Mouse (Mus musculus): ENCODE results near the gene Luzp1.
A peak's percentile ranks its signal among the peaks of the same experiment; 100 is the strongest.

The Luzp1 gene

DNA sequence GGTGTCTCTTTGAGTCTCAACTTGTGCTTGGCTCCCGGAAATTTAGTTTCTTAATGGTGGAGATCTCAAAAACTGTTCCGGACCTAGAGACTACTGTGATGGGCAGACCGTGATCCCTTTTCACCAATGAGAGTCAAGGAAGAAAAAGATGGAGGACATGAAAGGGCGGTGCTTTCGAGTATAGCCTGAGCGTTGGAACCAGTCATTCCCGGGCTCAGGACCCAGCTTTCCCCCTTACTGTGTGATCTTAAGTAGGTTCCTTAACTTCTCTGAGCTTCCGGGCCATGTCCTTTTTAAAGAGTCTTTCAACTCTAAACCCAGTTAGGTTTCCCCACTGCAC, 6.8 kb upstream of the Luzp1 start:
- peak; percentile 38 to 62 for DNase-seq

DNA sequence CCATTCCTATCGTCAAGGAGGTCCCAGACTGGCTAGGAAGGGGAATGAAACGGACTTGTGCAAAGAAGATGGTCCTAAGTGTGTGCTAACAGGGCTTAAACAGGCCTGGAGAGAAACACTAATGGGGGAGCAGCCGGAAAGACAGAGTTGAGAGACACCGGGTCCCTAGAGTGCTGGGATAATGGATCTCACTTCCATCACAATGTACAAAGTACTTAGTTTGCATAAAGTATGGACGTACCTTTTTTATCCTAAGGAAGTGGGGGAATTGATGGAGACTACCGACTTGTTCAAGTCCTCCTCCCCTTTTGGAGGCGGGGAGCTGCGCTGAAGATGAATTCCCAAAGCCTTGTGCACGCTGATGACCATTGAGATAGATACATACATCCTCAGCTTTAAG, 6.1 kb upstream of the Luzp1 start:
- no peak for DNase-seq

DNA sequence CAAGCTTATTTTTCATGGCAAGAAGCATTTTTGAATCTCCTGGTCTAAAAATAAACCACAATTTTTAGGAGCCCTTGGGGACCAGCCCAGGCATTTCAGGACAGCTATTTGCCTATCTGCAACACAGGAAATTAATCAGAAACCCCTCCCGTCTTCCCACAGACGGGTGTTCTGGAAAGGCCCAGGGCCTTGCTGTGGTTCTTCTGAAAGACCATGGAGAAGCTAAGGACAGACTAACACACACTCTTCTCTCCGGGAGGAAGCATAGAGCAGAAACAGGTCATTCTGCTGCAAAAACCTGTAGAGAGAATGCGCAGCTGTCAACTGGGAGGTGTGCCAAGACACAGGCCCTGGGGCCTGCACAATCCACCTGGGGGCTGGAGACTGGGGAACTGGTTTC, 3.3 kb upstream of the Luzp1 start:
- DNase-seq: peak; percentile 84 to 87

DNA sequence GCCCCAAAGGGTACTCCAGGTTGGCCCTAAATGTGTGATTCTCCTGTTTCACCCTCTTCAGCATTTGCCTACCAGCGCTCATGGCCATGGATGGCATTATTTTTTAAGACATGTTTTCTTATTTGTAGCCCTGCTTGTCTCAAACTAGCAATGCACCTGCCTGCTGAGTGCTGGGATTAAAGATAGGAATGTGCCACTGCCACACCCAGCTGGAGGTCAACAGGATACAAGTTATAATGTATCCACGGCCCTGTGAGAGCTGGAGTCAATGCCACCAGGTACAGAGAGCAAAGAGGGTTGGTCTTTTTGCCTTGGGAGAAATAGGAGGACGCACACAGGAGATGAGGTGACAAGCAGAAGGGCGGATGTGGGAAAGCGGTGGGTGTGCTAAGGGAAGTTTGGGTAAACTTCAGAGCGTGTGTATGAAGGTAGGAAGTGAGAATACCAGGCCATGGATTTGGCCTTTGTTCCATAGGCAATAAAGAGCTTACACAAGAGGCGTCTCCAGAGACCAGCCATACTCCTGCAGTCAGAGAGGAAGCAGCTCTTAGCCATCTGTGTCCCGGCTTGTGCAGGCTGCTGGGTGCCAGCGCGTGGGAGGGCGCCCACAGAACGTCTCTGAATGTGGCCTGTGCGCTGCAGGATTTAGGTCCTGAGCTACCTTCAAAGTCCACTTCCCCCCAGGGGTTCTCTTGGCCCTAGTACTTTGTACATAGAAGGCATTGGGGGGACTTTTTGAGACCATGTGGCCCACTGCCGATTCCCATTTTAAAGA, 821 bp upstream of the Luzp1 start:
- DNase-seq: peak; percentile 33 to 37

DNA sequence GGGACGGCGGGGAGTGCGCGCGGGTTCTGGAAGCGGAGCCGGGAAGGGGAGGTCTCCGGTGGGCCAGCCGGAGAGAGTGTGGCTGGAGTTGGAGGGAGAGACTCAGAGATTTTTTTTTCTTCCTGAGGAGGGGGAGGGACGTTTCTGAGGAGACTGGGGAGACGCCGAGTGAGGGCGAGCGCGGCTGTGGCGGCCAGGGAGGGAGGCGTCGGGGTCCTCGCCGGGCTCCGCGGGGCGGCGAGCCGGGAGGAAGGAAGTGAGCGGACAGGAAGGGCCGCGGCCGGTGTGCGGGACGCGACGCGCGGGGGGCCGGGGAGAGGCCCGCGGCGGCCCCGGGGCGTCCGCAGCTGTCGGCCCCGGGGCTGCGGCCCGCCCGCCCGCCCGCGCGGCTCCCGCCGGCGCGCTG, 383 bp downstream of the Luzp1 start:
- no peak for DNase-seq

DNA sequence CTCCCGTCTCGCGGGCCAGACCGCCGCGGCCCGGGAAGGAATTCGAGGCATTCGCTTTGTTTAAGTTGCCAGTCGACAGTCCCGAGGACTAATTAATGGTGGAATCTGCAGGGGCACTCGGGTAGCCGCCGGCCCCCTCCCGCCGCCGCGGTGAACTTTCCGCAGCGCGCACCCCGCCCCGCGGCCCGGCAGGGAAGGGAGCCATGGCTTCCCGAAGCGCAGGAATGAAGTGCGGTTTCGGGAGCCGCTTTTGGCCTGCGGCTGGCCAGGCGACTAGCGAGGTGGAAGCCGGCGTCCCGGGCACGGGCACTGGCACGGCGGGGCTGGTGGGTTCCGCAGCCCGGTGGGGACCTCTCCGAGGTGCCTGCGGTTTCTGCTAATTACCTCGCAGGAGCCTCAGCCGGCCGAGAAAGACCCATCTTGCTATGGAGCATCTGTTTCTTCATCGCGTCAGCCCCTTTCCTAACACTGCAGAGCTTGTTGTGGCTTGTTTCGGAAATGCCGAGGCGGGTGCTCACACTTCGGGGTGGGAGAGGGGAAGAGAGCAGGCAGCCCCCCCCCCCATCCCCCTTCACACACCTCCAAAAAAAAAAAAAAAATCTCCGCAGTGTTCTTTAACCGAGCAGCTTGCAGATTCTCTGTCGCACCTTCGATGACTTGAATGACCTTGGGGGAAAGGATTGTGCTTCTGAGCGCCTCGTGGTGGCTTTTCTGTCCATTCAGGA, 948 bp downstream of the Luzp1 start:
- DNase-seq: peak; percentile 67 to 68

DNA sequence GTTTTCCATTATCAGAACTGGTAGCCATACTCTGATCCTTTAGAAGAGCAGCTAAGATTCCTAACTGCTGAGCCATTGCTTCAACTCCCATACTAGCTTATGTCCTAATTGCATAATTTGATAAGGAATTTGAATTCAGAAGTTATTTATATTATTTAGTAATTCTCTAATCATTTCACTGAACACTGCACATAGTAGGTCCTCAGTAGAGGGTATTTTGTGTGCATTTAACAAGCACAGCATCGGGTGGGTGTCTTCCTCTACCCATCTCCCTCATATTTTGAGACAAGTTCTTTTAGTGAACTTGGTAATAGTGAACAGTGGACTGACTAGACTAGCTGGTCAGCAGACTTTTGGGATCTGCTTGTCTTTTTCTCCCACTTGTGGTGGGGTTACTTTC, 7.1 kb downstream of the Luzp1 start:
- DNase-seq: no peak

DNA sequence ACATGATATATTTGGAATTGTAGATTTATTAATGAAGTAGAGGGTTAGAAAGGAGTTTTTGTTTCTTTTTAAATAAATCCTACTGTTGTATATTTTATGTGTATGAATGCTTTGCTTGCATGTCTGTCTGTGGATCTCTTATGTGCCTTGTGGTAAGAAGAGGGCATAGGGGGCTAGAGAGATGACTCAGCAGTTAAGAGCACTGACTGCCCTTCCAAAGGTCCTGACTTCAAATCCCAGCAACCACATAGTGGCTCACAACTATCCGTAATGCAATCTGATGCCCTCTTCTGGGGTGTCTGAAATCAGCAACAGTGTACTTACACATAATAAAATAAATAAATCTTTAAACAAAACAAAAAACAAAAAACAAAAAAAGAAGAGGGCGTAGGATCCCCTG, 17.0 kb downstream of the Luzp1 start:
- no peak for DNase-seq

DNA sequence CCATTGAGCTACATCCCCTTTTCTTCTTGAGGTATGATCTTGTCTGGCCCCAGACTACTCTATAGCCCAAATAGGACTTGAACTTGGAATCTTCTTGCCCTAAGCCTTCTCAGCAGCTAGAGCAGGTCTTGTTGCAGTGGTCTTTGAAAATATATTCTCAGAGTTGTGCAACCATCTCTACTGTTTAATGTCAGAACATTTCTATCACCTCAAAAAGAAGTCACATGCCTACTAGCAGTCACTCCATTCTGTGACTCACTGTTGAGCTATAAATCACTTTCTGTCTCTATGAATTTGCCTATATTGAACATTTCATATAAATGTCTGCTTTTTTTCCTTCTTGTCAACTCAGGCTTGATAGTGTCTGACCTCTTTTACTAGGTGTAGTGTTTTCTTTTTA, 26.4 kb downstream of the Luzp1 start:
- DNase-seq: no peak

DNA sequence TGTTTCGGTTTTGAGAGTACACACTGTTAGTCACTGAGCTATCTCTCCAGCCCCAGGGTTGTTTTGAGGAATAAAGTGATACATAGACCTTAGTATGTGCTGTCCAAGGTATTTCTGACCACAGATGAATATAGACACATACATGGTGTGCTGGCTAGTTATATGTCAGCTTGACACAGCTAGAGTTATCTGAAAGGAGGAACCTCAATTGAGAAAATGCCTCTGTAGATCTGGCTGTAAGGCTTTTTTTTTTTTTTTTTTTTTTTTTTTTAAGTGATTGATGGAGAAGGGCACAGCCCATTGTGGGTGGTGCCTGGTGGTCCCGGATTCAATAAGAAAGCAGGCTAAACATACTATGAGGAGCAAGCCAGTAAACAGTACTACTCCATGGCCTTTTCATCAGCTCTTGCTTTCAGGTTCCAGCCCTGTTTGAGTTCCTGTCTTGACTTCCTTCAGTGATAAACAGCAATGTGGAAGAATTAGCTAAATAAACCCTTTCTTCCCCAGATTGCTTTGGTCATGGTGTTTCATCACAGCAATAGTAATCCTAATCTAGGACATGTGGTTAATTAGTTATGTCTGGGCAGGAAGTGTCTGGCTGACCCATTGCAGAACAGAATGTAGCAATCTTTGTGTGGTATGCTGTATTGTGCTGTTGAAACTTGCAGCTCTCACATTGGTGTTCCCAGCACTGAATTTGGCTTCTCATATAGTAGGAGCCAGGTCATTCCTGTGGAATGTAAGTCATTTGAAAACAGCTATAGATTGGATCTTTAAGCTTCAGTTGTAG, 36.1 kb downstream of the Luzp1 start:
- DNase-seq: no peak

DNA sequence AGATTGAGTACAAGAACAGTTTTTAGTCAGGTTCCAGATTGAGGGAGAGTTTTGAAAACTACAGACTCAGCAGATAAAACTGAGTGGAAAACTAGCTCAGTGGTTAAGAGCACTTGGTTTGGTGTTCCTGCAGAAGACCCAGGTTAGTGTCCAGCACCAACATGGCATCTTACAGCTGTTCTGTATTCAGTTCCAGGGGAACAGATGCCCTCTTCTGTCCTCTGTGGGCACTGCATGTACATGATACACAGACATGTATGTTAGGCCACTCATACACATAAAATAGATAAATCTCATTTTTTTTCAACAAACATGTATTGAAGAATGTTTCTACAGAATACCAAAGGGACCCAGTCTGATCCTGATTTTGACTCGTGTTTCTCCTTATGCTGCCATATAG, 40.3 kb downstream of the Luzp1 start:
- peak; percentile 20 to 21 for DNase-seq

DNA sequence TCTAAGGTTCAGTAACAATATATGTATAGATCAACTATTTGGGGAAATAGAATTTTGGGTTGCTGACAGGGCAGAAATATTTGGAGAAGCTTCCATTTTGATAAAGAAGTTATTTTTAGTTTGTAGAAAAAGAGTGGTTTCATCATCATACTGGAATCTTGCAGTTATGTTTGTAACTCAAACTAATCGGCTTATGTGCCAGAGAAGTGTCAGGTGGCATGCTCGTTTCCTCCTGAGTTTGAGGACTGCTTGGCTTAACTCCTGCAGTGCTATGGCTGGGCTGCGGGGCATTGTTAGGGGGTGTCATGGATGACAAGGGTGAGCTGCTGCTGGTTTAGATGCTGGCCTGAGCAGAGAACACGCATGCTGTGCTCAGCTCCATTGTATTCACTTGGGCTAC, 42.1 kb downstream of the Luzp1 start:
- DNase-seq: no peak

DNA sequence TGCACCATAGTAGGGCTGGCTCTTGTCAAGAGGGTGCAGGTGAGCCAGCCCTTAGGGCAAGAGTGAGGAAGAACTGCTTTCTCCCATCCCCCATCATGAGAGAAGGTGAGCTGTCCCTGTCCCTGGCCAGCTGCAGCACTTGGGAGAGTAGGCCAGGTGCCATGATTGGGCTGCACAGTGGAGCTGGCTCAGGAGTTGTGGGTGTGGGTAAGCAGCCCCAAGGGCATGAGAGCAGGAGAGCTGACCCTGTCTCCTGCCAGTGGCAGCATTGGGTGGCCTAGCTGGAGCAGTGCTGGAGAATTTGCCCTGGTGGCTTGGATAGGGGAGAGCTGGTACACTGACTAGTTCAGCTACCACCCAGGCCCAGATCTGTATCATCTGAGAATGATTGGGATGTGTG, 43.3 kb downstream of the Luzp1 start:
- DNase-seq: peak in 1 of 2 experiments; percentile 2

DNA sequence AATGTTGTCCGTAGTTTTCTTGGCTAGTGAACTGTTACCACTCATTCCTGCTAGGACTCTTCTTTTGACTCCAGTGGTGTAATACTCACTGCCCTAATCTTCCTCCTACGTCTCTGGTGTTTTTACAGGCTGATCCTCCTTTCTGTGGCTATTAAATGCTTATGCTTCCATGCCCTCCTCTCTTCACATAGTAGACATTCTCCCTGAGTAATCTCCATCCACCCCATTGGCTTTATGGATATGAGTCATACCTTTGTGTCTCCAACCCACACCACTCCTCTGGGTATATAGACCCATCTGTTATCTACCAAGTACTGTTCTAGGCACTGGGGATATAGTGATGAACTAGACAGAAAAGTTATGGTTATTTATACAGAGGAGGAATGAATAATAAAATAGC, 48.6 kb downstream of the Luzp1 start:
- no peak for DNase-seq

DNA sequence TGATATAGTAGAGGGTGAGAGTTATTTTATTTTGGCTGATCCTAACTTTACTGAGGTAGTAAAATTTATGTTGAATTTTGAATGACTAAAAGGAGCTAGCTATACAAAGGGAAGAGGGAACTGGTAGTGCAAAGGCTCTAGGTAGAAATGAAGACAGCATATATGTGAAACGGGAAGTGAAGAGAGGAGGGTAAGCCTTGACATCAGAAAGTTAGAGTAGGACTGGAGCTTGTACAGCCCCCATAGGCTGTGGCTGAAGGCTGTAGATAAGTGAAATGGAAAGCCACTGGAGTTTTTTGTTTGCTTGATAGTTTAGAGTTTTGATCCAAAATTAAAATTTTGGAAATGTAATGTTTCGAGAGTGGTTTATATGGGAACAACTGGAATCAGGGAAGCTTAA, 49.0 kb downstream of the Luzp1 start:
- DNase-seq: no peak

DNA sequence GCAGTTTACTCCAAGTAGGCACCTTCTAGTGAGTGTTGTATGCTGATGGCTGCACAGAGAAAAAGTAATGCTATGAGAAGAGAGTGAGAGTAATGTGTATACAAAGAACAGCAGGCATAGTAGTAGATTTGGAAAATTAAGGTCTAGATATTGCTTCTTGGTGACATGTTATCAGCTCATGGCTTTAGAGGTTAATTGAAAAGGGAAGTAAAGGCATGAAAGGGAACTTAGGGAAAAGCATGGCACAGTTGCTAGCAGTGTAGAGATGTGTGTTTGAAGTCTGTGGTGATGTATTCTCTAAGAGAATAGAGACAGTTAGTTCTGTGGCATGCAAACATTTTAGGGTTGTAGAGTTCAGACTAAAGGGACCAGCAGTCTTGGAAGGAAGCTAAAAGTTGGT, 50.3 kb downstream of the Luzp1 start:
- DNase-seq: no peak

DNA sequence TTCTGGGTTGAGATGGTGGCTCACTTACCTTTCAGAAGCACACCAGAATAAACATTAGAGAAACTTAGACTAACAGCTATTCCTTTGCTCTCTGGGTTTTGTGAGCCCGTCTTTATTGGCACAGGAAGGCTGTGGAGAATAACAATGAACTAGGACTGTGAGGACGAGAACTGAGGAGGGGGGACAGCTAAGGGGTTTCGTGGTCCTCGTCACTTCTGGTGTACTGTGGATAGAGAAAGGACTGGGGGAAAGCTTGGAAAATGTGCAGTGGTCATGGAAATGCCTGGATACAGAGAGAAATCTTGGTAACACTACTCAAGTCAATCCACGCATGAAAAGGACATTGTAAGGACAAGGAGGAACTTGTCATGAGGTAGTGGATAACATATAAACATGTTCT, 52.3 kb downstream of the Luzp1 start:
- no peak for DNase-seq

DNA sequence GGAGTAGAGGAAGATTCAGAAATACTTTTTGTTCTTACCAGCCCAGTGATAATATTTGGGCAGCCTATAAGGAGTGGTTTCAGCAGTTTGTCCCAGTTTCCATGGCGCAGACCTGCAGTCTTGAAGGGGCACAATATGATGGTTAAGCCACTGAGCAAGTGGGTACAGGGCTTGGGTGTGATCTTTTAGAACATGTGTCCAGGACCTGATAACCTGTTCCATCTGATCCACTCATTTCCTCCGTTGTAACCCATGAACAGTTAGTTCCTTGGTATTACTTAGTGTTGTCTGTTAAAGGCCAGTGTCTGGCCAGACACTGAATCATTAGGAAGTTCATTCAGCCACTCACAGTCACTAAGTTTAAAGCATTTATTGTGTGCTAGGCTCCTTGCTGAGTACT, 54.7 kb downstream of the Luzp1 start:
- DNase-seq: no peak

DNA sequence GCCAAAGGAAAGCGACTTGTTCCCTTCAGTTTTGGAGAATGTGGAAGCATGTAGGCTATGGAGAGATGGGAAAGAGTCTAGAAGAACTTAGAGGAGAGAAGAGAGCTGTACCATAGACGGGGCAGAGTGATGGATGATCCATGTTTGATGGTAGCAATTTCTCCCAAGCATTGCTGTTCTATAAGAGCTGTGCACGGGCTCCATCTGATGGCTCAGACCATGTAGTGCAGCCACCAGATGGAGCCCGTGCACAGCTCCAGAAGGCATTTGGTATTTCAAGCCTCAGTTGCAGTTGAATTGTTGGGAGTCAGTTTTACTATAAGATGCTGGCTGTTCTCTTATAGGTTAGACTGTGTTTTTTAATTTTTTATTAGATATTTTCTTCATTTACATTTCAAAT, 56.9 kb downstream of the Luzp1 start:
- DNase-seq: peak; percentile 82 to 84

DNA sequence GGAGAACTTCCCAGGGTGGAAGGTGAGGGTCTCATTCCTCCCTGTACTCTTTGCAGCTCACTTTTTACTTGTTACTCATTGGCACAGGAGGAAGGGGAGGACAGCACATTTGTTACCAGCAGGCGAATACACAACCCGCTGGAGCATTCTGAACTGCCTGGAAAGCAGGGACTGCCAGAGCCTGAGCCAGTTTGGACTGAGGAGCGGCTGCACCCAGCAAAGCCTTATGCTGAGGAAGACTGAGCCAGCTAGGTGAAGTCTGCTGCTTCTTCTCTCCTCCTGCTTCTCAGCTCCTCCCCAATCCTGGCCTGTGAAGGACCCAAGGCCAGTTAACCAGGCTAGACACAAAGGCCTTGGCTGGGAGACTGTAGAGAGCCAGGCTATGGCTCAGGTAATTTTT, 75.6 kb downstream of the Luzp1 start:
- peak; percentile 50 to 55 for DNase-seq

DNA sequence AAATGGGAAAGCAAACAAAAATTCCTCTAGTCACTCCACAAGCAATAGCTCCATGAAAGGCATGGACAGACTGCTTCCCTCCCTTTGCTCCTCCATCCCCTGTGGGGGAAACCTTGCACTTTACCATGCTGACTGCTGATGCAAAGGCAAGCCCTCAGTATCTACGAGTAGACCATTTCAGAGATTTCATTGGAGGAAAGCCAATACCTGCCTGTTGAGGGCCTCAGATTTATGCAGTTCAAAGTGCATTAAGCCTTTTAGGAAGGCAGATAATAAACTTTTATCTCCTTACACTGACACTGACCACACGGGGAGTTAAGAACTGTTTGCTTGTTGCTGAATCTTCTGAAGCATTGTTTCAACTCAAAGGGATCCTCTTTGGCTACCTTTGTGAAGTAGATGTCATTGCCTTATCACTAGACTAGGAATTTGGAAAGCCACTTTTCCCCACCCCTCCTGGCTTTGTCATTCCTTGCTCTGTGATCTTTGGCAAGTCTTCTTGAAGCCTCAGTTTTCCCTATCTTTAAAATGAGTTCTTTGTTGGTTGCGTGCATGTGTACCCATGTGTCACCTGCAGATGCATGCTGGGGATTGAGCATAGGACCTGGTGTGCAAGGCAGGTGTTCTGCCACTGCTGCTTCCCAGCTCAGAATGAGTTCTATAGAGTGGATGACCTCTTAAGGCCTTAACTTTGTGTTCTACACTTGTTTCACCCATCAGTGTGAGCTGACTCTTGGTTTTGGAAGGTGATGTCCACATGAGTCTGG, 76.9 kb downstream of the Luzp1 start:
- no peak for DNase-seq

DNA sequence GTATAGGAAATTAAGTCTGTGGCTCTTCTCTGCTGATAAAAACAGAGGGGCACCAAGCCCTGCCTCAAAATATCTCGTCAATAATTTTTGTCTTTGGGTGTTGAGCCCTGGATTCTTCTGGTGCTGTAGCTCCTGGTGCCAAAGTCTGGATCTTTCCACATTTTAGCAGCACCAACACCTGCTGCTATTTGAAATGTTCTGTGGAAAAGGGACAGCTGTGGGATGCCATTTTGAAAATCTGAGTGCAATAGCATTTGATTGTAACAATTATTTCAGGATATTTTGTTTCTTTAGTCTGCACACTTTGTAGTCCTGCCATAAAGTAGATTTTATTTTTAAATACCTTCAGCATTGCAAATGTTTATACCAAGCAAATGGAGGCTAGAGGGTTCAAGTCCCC, 78.2 kb downstream of the Luzp1 start:
- no peak for DNase-seq

DNA sequence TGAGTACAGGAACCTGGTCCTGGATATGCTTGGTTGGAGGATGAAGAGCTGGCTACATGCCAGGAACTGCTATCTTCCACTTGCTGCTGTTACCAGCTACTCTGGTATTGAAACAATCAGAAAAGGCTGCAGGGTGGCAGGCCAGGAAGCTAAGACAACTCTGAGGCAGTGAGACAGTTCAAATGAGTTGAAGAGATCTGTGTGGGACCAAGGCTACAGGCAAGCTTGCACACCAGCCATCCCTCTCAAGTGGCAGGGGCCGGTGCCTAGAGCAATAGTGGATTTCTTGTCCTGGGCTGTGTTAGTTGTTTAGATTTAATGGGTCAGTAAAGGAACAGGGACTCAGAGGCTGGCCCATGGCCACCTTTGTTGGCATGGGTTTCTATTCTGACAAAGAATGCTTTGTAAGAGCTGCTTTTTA, 78.8 kb downstream of the Luzp1 start:
- DNase-seq: peak; percentile 54 to 57
